Mouse (Mus musculus): ENCODE results near the gene Npcd. TPM values are rescaled to one million over a fixed set of nuclear protein-coding genes. Genes with fewer than 3 reads are reported as not detected.

Gene Npcd
- polyA plus RNA-seq, 1 experiment from 2014 or later, result 2.1 TPM

DNA sequence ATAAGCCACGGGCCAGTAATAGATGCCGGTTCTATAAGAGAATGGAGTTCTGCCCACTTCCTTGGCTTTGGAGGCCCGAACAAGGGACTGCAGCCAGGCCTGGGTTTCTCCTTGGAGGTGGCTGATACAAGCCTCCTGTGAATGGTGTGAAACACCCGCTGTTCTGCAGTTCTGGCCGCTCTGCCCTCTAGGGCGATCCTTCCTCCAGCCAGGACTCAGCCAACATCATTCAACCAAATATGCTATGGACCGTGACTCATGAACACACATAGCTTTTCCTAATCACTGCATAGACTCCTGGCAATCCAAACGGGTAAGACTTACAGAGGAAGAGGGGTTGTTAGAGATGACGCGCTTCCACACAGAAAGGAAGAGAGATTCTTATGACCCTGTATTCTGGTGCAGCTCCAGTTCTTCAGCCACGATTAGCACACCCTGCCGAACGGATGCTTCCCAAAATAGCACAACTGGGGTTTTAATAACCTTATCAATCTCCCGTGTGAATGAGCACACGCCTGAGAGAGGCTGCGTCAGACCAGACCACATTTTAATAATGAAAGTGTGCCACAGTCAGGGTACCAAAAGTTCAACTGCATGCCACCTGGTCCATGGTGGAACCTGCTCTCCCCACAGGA, 66.6 kb downstream of the Npcd start:
- POLR2A ChIA-PET, result no interaction called here
- ATAC-seq (no peak), DNase-seq (ENCODE audit: low read depth, low spot score) (no peak)
- TF ChIP-seq CTCF (IDR thresholded peaks at IDR 0.05), result no peak
- H3K27me3 ChIP-seq, result no peaks in the 10 kb centered on the region
- in situ Hi-C loops (cut with MboI; ENCODE audit: low pct_unique_long_range_greater_than_20kb), result no loop called here
- CTCF ChIA-PET, result no interaction called here

DNA sequence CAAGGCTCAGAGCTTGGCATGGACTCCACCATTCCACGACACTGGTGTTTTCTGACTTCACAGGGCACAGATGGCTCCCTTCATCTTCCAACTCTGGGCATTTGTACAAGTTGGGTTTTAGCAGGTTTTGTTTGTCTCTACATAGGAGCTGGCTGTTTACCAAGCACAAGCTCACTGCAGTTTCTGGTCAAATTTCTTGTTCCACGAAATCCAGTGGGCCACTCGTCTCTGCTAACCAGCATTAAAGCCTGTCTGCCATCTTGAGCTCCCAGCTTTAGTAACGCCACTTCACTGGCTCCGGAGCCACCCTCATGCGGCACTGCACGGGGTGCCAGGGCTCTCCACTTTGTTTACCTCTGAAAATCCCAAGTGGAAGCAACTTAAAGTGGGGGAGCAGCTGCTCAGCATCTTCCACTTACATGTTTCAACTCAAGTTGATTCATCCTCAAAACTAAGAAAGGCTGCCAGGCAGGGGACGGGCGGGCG, 67.4 kb downstream of the Npcd start:
- ChIA-PET CTCF (interaction anchor here (2.5 kb wide), 1 partner anchor 14 kb away, joined by 9 read pairs; no protein-coding TSS in a partner anchor), POLR2A (no interaction called here)
- in situ Hi-C loops (cut with MboI; ENCODE audit: low pct_unique_long_range_greater_than_20kb), result no loop called here
- no peaks in the 10 kb centered on the region for H3K27me3 ChIP-seq
- ATAC-seq (no peak), DNase-seq (ENCODE audit: low read depth, low spot score) (no peak)
- no peak for TF ChIP-seq CTCF (IDR thresholded peaks at IDR 0.05)

DNA sequence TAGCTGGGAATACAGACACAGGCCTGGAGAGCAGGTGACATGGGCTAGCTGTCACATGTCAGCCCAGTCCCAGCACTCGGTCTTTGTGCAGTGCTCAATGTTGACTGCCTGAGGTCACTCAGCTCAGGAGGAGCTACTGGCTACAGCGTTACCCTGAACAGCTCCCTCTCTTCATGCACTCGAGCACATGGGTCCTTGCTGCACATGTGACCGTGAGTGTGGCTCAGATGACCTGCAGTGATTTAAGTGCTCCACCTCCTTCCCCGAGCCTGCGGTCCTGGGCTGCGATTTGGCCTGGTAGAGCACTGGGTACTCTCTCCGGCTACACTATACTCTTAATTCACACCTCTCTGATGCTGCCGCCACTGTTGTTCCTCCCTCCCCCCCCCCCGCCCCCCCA, 67.9 kb downstream of the Npcd start:
- TF ChIP-seq CTCF (IDR thresholded peaks at IDR 0.05), result no peak
- ATAC-seq (no peak), DNase-seq (ENCODE audit: low read depth, low spot score) (no peak)
- ChIA-PET CTCF (interaction anchor here (2.5 kb wide), 1 partner anchor 13 kb away, joined by 9 read pairs; no protein-coding TSS in a partner anchor), POLR2A (no interaction called here)
- no peaks in the 10 kb centered on the region for H3K27me3 ChIP-seq
- in situ Hi-C loops (cut with MboI; ENCODE audit: low pct_unique_long_range_greater_than_20kb), result no loop called here

DNA sequence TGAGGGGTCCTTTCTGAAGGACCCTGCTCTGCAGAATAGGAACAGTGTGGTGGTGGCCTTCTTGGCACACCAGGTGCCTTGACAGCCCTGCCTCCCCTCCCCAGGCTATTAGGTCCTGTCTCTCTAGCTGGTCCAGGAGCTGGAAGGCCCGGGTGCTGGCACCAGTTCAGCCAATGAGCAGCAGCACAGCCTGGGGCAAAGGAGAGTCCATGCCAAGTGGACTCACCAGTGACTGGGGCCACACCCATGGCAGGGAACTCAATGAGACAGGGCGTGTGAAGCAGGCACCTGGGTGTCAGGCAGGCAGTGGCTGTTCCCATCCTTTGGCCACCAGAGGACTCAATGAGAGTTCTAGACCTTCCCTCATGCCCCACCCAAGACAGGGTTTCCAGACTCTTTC, 68.7 kb downstream of the Npcd start:
- no peaks in the 10 kb centered on the region for H3K27me3 ChIP-seq
- ATAC-seq (no peak), DNase-seq (ENCODE audit: low read depth, low spot score) (no peak)
- ChIA-PET POLR2A (no interaction called here), CTCF (interaction anchor here (1.2 to 2.5 kb wide), 2 partner anchors 12 to 65 kb away, joined by 3 to 9 read pairs; no protein-coding TSS in a partner anchor)
- in situ Hi-C loops (cut with MboI; ENCODE audit: low pct_unique_long_range_greater_than_20kb), result no loop called here
- TF ChIP-seq CTCF (IDR thresholded peaks at IDR 0.05), result no peak

DNA sequence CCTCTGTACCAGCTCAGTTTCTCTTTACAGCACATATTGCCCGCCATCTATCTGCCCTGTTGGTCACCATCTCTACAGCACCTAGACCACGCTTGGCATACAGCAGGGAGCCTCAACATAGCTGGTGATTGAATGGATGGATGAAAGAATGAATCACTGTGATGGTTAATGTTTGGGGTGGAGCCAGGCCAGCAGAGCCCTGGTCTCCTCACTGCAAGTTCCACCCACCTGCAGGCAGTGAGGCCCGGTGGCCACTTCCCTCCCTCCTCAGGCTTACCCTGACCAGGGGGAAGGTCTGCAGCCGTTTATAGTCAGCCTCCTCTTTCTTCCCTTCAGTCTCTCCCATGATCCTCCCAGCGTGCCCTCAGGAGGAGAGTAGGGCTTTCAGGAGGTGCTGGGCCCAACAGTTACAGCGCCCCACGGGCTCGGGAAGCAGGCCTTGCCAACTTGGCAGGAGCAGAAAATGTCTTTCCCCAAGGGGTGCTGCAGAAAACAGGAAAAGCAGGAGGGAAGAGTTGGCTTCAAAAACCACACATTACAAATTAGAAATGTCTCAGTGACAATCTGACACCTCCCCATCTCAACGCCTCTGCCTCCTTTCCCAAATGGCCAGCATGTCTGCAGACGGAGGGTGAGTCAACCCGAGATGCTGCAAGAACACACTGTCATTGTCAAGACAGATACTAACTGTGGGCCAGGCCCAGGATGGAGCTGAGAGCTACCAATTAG, 69.3 kb downstream of the Npcd start:
- in situ Hi-C loops (cut with MboI; ENCODE audit: low pct_unique_long_range_greater_than_20kb), result no loop called here
- TF ChIP-seq CTCF (IDR thresholded peaks at IDR 0.05), result no peak
- no peaks in the 10 kb centered on the region for H3K27me3 ChIP-seq
- POLR2A ChIA-PET, result no interaction called here
- DNase-seq (ENCODE audit: low read depth, low spot score) (no peak), ATAC-seq (no peak)
- CTCF ChIA-PET, result interaction anchor here (1.2 to 4.0 kb wide), 3 partner anchors 12 to 66 kb away, joined by 3 to 16 read pairs (median 9); no protein-coding TSS in a partner anchor

DNA sequence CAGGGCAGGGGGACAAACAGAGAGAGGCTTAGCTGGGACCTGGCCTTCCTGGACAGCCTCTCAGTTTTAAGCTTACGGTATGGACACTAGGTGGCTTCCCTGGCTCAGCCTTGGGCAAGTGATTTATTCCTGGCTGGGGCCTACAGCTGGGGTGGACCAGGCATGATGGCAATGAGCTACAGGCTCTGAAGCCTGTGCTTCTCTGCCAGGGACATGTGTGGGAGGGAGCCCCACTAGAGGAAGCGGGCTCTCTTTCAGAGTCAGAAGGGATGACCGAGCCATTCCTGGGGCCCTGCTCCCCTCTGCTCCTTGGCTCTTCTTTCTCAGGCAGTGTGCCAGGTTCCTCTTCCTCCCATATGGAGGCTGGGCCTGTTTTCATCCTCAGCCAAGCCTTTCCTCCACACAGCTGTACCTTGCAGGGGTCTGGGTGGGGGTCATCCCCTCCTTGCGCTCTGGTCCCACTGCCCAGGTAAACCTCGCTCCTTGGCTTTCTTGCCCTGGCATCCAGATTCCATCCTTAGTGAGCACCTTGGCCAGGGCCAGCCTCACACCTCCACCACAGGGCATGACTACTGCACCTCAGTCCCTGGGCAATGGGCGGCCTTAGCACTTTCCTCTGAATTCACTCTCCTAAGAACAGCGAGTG, 70.3 kb downstream of the Npcd start:
- H3K27me3 ChIP-seq, result no peaks in the 10 kb centered on the region
- no peak for ATAC-seq
- DNase-seq (ENCODE audit: low read depth, low spot score), result no peak
- POLR2A ChIA-PET, result no interaction called here
- no peak for TF ChIP-seq CTCF (IDR thresholded peaks at IDR 0.05)
- in situ Hi-C loops (cut with MboI; ENCODE audit: low pct_unique_long_range_greater_than_20kb), result no loop called here
- CTCF ChIA-PET, result interaction anchor here (1.1 to 4.0 kb wide), 2 partner anchors 11 to 67 kb away, joined by 3 to 16 read pairs; no protein-coding TSS in a partner anchor

DNA sequence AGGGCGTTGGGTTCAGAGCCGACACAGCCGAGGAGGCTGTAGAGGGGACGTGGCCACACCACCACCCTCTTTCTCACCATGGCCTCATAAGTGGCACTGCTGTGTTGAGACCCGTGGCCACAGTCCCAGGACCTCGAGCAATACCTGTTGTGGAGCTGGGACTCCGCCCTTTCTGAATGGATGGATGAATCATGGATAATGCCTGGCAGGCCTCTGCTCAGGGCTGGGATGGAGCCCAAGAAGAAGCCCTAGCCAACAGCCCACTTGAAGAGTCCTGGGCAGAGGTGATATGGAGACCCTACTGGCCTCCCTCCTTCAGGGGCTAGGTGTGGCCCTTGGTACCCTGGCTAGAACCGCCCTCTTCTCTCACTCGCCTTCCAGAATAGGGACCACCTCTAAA, 71.0 kb downstream of the Npcd start:
- no peak for TF ChIP-seq CTCF (IDR thresholded peaks at IDR 0.05)
- in situ Hi-C loops (cut with MboI; ENCODE audit: low pct_unique_long_range_greater_than_20kb), result no loop called here
- ChIA-PET POLR2A (no interaction called here), CTCF (interaction anchor here (1.1 to 4.0 kb wide), 2 partner anchors 10 to 68 kb away, joined by 3 to 16 read pairs; no protein-coding TSS in a partner anchor)
- H3K27me3 ChIP-seq, result no peaks in the 10 kb centered on the region
- DNase-seq (ENCODE audit: low read depth, low spot score) (no peak), ATAC-seq (no peak)

DNA sequence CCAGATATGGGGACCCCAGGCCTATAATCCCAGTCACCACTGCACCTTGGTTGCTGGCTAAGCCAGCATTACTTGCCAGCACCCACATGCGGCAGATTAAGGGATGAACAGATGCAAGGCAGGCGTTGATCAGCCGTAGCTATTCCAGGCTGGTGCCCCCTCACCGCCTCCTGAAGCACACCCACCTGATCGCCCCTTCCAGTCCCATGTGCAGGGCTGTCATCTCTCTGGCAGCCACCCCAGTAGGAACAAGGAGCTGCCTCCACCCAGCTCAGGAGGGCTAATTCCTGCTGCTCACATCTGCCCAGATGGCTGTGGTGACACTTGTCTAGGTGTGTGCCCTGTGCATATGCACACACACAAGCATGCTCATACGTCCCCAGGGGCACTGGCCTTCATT, 73.1 kb downstream of the Npcd start:
- POLR2A ChIA-PET, result no interaction called here
- in situ Hi-C loops (cut with MboI; ENCODE audit: low pct_unique_long_range_greater_than_20kb), result no loop called here
- no peak for DNase-seq (ENCODE audit: low read depth, low spot score)

DNA sequence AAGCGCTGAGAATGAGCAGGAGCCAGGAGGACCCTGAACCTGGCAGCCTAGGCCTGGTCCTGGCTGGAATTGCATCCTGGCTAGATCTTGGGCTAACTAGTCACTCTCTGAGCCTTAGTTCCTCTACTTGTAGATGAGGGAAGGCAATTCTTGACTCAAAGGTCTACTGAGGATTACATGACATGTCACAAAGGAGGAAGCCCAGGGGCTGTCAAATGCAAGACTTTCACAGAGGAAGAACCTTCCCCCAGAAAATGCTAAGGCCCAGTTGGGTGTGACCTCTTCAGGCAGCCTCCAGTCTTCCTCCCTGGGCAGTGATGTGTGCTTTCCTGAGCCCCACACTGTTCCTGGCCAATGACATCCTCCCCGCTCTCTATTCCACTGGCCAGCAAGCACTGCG, 76.9 kb downstream of the Npcd start:
- no peaks in the 10 kb centered on the region for H3K27me3 ChIP-seq
- no peak for DNase-seq (ENCODE audit: low read depth, low spot score)
- ChIA-PET POLR2A (no interaction called here), CTCF (no interaction called here)
- no peak for TF ChIP-seq CTCF (IDR thresholded peaks at IDR 0.05)
- ATAC-seq, result no peak
- in situ Hi-C loops (cut with MboI; ENCODE audit: low pct_unique_long_range_greater_than_20kb), result no loop called here

More for the DNA sequence above, 73.1 kb downstream of the Npcd start:
- CTCF ChIA-PET, result interaction anchor here (1.3 to 4.0 kb wide), 3 partner anchors 8 to 12 kb away, joined by 3 to 16 read pairs (median 3); no protein-coding TSS in a partner anchor
- H3K27me3 ChIP-seq, result no peaks in the 10 kb centered on the region
- ATAC-seq, result no peak
- TF ChIP-seq CTCF (IDR thresholded peaks at IDR 0.05), result no peak

DNA sequence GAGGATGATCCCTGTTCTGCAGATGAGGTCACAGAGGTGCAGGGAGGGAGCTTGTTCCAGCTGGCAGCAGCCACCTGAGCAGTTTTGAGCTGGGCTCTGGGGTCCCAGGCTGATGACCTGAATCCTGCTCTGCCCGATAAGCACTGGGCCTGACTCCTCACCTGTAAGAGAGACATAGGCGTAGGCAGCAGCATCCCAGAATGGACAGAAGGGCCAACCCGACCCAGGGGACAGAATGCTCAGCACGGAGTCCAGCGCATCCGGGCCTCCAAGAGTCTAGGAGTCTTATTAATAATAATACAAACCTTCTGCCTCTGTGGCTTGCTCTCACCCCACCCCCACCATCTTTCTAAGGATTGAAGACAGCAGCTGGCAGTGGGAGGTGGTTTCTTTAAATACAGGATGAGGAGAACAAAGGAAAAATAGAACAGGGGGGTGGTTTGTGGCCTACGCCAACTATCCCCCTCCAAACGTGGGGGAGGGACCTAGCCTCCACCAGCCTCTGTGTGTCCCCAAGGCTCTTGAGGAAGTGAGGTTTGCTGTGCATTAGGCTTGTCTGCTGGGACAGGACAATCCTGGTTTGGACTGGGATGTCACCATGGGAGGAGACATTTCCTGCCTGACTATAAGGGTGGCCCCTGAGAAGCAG, 77.9 kb downstream of the Npcd start:
- ChIA-PET CTCF (no interaction called here), POLR2A (no interaction called here)
- no peaks in the 10 kb centered on the region for H3K27me3 ChIP-seq
- ATAC-seq (no peak), DNase-seq (ENCODE audit: low read depth, low spot score) (no peak)
- TF ChIP-seq CTCF (IDR thresholded peaks at IDR 0.05), result no peak
- in situ Hi-C loops (cut with MboI; ENCODE audit: low pct_unique_long_range_greater_than_20kb), result no loop called here

All from Patski (cell line).